Mouse (Mus musculus) kidney, adult 11 months (tissue): ENCODE data around the gene Pigq.

Source experiments
- DNase-seq: peaks from one replicate; pipeline ENCODE4 v3.0.0; 2022

Pigq gene

DNA sequence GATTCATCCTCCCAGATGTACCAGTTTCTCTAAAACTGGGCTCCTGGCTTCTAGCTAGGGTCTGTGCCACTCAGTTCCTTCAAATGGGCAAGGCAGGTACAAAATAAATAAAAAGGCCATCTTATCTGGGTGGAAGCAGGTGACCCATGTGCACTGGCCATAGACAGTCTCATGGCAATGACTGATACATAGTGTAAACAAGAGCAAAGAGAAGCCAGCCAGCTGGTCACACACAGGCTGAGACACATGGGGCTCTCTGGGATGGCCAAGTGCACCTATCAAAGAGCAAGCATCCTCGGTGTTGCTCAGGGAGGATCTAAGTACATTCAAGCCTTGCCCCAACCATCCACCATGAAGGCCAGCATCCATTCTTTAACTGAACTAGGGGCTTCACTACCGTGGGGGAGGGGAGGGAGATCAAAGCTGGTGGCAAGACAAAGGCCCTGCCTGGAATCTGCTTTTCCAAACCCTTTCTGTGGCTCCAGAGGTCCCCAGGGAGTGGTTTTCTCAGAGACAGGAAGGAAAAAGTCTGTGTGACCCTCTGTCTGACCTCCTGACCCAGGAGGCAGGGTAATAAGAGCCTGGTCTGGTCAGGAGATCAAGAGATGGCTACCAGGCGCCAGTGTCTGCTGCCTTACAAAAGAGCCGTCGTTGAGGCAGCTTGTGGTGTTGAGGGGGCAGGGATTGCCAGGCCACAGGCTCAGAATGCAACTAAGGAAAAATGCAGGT, 63.7 kb downstream of the Pigq start:
- DNase-seq, result no peak

DNA sequence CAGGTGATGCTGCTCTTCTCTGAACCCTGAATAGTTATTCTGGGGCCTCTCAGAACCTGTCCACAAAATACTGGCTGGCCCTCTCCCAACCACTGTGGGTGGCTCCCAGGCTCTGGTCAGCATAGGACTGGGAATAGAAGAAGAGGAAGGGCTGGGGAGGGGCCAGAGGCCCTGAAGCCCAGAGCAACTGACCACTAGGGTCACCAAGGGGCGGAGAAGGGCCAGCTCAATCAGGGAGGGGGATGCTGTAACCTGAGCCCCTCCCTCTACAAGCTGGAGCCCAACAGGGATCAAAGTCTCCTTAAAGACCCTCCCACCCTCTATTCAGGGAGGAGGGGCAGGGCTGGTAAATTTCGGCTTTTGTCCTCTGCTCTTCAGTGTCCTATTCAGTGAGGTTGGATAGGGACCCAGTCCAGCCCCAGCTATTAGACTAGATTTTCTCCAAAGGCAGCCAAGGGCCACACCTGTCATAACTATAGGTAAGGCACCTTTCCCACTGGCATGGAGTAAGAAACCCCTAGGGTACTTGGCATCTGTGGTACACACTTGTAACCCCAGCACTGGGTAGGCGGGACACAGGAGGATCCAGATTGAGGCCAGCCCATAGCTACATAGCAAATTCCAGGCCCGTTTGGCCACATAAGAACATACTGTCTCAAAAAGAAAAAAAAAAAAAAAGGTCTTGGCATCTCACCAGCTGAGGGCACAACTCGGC, 64.4 kb downstream of the Pigq start, which contains the start of gene Wfikkn1:
Gene Wfikkn1 (minus strand): TSS at position 663 of the 715 bp plus-strand sequence.
- no peak for DNase-seq

DNA sequence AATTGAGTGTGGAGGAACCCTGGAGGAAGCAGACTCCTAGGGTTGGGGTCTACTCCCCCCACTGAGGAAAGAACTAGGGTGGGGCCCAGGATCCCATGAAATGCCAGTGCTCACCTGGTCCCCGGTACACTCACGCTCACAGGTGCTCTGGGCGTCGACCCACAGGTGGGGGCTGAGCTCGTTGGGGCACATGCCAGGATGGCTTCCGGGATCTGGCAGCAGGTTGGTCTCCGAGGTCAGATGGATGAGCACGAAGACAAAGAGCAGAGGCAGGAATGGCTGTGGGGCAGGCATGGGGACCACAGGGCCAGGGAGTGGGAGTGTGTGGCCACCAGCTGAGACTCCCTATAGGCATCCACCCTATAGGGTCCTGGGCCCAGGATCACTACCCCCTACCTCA, 65.0 kb downstream of the Pigq start:
- DNase-seq, result no peak

DNA sequence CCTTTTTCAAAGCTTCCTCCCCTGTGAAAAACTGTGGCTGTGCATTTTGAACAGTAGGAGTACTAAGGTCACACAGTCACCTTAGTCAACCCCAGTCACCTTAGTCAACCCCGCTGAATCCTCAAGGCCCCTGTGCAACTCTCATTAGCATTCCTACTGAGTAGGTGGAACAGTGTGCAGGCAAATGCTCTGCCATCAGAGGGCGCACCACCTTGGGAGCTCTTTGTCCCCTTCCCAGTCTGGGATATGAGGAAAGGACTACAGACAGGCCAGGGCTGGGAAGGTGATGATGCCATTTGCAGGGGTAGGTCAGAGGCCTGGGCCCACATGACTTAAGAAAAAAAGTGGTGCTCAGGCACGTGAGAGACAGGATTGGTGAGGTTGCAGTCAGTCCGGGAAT, 65.5 kb downstream of the Pigq start:
- DNase-seq, result peak; percentile 85

DNA sequence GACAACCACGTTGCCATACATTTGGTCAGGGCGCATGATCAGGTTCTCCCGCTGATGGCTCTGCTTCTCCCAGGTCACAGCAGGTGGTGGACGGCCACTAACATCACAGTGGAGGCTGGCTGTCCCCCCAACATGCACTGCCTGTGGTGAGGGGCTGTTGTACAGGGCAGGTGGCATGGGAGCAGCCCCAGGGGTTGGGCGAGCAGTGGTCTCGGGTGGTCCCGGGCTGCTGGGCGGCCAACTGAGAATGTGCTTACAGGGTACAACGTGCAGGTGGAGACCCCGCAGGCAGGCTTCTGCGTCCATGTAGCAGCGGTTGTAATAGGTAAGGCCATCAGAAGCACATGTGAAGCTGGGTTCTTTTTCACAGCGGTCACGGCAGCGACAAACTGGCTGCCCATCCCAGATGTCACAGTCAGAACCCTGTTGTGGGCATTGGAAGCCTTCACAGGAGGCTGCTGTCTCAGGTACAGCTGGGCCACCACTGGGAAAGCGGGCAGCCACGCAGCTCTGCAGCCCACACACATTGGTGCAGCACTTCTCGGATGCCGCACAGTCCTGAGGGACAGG, 66.0 kb downstream of the Pigq start:
- DNase-seq, result no peak

DNA sequence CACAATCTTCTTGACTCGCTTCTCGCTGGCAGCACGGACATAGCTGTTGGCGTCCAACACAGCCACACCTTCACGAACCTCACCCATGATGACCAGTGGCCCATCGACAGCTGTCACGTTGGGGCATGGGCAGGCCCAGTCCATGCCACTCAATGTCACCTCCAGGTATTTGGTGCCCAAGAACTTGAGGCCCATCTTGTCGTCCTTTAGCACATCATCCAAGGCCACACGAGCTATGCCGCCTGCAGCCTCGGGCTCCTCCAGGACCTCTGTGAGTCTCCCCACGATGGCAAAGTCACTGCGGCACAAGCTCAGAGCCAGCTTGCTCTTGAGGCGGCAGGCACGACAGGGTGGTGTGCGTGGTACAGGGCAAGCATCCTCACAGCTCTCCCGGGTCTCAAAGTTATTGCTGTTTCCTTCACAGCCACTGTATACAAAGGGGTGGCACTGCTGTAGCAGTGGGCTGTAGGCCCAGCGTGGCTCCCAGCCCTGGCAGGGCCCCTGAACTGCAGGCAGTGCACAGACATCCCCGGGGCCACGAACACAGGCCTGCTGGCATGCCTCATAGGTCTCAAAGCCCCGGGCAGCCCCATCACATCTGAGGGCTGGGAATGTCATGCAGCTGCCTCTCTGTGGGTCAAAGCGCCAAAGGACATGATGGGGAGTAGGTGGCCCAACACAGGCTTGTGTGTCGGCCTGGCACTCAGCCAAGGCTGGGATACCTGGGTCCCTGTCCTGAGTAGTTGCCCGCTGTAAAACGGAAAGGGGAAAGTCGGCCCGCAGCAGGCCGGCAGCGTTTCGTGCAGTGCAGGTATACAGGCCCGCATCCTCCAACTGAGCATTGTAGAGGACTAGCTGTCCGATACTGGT, 66.8 kb downstream of the Pigq start:
- no peak for DNase-seq

DNA sequence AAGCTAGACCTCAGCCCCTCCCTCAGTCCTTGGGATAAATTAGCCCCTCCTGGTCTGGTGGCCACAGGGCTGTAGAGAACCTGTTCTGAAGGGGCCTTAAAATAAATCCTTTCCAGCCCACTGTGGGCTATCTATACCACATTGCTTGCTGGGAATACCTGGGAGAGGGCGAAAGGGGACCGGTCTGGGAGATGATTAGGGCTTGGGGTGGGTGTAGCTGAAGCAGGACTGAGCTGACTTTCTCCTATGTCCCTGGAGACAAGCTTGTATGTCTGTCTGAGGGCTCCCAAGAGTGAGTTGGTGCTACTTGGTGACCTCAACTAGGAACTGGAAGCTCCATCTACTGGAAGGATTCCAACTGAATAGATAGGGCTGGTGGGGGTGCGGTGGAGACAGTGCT, 67.7 kb downstream of the Pigq start:
- no peak for DNase-seq
